Mouse (Mus musculus) stomach, postnatal 0 days (tissue): ENCODE measurements around the gene Gng8.

Experiments
- CTCF ChIP-seq: IDR thresholded peaks from 2 replicates; pipeline ENCODE4 v1.5.1; 2016; ENCODE audit warnings: antibody characterized with exemption, low read depth, mild to moderate bottlenecking, moderate library complexity
- EP300 ChIP-seq: optimal IDR thresholded peaks from 2 replicates; pipeline ENCODE3; 2016; ENCODE audit warnings: antibody characterized with exemption

DNA sequence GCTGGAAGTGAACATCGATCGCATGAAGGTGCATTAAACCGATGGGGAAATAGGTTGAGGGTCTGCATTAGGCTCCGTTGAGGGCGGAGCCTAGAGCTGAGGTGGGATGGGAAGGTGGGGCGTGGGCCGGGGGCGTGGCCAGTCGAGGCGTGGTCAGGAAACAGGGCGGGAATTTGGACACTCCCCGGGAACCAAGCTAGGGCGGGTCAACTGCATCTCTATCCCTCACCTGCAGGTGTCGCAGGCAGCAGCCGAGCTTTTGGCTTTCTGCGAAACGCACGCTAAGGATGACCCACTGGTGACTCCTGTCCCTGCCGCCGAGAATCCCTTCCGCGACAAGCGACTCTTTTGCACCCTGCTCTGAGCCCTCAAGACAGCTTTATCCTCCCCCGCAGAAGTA is 3.4 kb downstream of the Gng8 start:
- TF ChIP-seq CTCF (peak; percentile 92), EP300 (no peak)
